ENCODE assay signal across 8 mouse cellular contexts in genomic region chr5:110109991-110110441, GRCm38 (mm10). TPM values are rescaled to one million over a fixed set of nuclear protein-coding genes. Genes with fewer than 3 reads are reported as not detected.
DNase-seq lines count a peak whose midpoint lies in the region; ATAC-seq and TF ChIP-seq lines count a peak whose summit lies in the region.

TSS of gene Zfp605 (plus strand) at chr5:110110092.

- H3K36me3 ChIP-seq in CH12.LX (replicated peaks in 1 of 2; ENCODE audit: control insufficient read depth in 1 of 2, insufficient read depth in 1 of 2, low read length in 1 of 2), result peaks cover 30 to 45% of the 10 kb centered on the region in 2 experiments
- H3K36me3 ChIP-seq in forebrain, embryonic 11.5 days (ENCODE audit: control insufficient read depth, insufficient read depth, low read length), result peaks cover under 1% of the 10 kb centered on the region; the same call in 1 of the 2 replicates
- peaks cover 29% of the 10 kb centered on the region for H3K36me3 ChIP-seq in heart, embryonic 16.5 days (ENCODE audit: control insufficient read depth, insufficient read depth)
- H3K36me3 ChIP-seq in liver, embryonic 13.5 days, result peaks cover 34% of the 10 kb centered on the region
- peaks cover 23% of the 10 kb centered on the region for H3K36me3 ChIP-seq in stomach, embryonic 15.5 days

- H3K9me3 ChIP-seq in CH12.LX (replicated peaks; ENCODE audit: low read length), result no peaks in the 10 kb centered on the region
- no peaks in the 10 kb centered on the region for H3K9me3 ChIP-seq in forebrain, embryonic 11.5 days (ENCODE audit: control insufficient read depth, low read length)
- H3K9me3 ChIP-seq in heart, embryonic 16.5 days (replicated peaks; ENCODE audit: control insufficient read depth, low read length), result no peaks in the 10 kb centered on the region
- H3K9me3 ChIP-seq in liver, embryonic 13.5 days (replicated peaks), result no peaks in the 10 kb centered on the region
- no peaks in the 10 kb centered on the region for H3K9me3 ChIP-seq in stomach, embryonic 15.5 days

- peak within 1 kb of the TSS; percentile 87 to 95 (median 94) for H3K4me3 ChIP-seq in CH12.LX (replicated peaks in 1 of 3; ENCODE audit: low read depth in 2 of 3, low read length in 2 of 3, poor library complexity in 1 of 3)
- peak within 1 kb of the TSS; percentile 61 for H3K4me3 ChIP-seq in forebrain, embryonic 11.5 days (ENCODE audit: low read depth, low read length)
- H3K4me3 ChIP-seq in heart, embryonic 16.5 days (ENCODE audit: low read length), result peak within 1 kb of the TSS; percentile 80
- H3K4me3 ChIP-seq in liver, embryonic 13.5 days (replicated peaks), result peak within 1 kb of the TSS; percentile 70
- H3K4me3 ChIP-seq in stomach, embryonic 15.5 days (replicated peaks), result peak within 1 kb of the TSS; percentile 58

- no peak for TF ChIP-seq CTCF in CH12.LX (conservative IDR thresholded peaks at IDR 0.05 in 1 of 2, IDR thresholded peaks at IDR 0.05 in 1 of 2; ENCODE audit: low read depth in 2 of 2, low read length in 2 of 2)

- peak within 1 kb of the TSS; percentile 39 for H3K9ac ChIP-seq in CH12.LX (ENCODE audit: insufficient read depth, low read depth)
- H3K9ac ChIP-seq in forebrain, embryonic 11.5 days (ENCODE audit: low read length), result peak within 1 kb of the TSS; percentile 64
- peak within 1 kb of the TSS; percentile 77 for H3K9ac ChIP-seq in heart, embryonic 16.5 days (ENCODE audit: low read length)
- peak within 1 kb of the TSS; percentile 76 for H3K9ac ChIP-seq in liver, embryonic 13.5 days
- peak within 1 kb of the TSS; percentile 37; the same call in 1 of the 2 replicates for H3K9ac ChIP-seq in stomach, embryonic 15.5 days

- peak; percentile 59 for ATAC-seq in forebrain, embryonic 11.5 days (replicated peaks; ENCODE audit: low FRiP score)
- ATAC-seq in heart, embryonic 16.5 days (replicated peaks; ENCODE audit: extremely low read depth, insufficient read depth, low FRiP score), result peak; percentile 38
- peak; percentile 34 for ATAC-seq in liver, embryonic 13.5 days (ENCODE audit: low read depth)
- peak; percentile 11 for ATAC-seq in stomach, embryonic 15.5 days (ENCODE audit: insufficient read depth, low FRiP score, low read depth)

- H3K4me2 ChIP-seq in CH12.LX (ENCODE audit: insufficient read depth, low read depth, poor library complexity, severe bottlenecking), result peak within 1 kb of the TSS; percentile 68
- H3K4me2 ChIP-seq in forebrain, embryonic 11.5 days (ENCODE audit: low read depth, low read length, severe bottlenecking), result peak within 1 kb of the TSS; percentile 80
- peak within 1 kb of the TSS; percentile 84 for H3K4me2 ChIP-seq in heart, embryonic 16.5 days (ENCODE audit: low read depth, low read length)
- peak within 1 kb of the TSS; percentile 96 for H3K4me2 ChIP-seq in liver, embryonic 13.5 days
- H3K4me2 ChIP-seq in stomach, embryonic 15.5 days, result peak within 1 kb of the TSS; percentile 80

- in situ Hi-C loops in CH12.LX (cut with MboI; ENCODE audit: low pct_ligation_motif_present, low pct_unique_long_range_greater_than_20kb, low sequenced_read_pairs), result no loop called here

- no peaks in the 10 kb centered on the region for H3K27me3 ChIP-seq in CH12.LX (replicated peaks)
- H3K27me3 ChIP-seq in forebrain, embryonic 11.5 days (ENCODE audit: control insufficient read depth, insufficient read depth, low read length), result no peaks in the 10 kb centered on the region
- no peaks in the 10 kb centered on the region for H3K27me3 ChIP-seq in heart, embryonic 16.5 days (ENCODE audit: control insufficient read depth, insufficient read depth, low read length)
- H3K27me3 ChIP-seq in liver, embryonic 13.5 days, result no peaks in the 10 kb centered on the region
- H3K27me3 ChIP-seq in stomach, embryonic 15.5 days (replicated peaks), result no peaks in the 10 kb centered on the region

- peak; percentile 56; the same call in 1 of the 2 replicates for TF ChIP-seq POLR2A in CH12.LX (IDR thresholded peaks at IDR 0.05; ENCODE audit: low read depth, low read length)

- TF ChIP-seq RAD21 in CH12.LX (IDR thresholded peaks at IDR 0.05; ENCODE audit: low read depth, low read length), result no peak

- TF ChIP-seq EP300 in CH12.LX (IDR thresholded peaks at IDR 0.05; ENCODE audit: low read length), result no peak

- peak within 1 kb of the TSS; percentile 85 for H3K27ac ChIP-seq in CH12.LX (ENCODE audit: insufficient read depth, low read depth)
- H3K27ac ChIP-seq in forebrain, embryonic 11.5 days (ENCODE audit: low read depth, low read length), result peak within 1 kb of the TSS; percentile 63
- H3K27ac ChIP-seq in heart, embryonic 16.5 days (ENCODE audit: low read length), result peak within 1 kb of the TSS; percentile 92
- H3K27ac ChIP-seq in liver, embryonic 13.5 days, result peak within 1 kb of the TSS; percentile 94
- H3K27ac ChIP-seq in stomach, embryonic 15.5 days, result peak within 1 kb of the TSS; percentile 82

- under 1% methylated on average over 12 of the region's 12 CpGs for WGBS in forebrain, embryonic 11.5 days
- WGBS in heart, embryonic 16.5 days, result under 1% methylated on average over 12 of the region's 12 CpGs
- under 1% methylated on average over 12 of the region's 12 CpGs for WGBS in liver, embryonic 13.5 days (ENCODE audit: insufficient replicate concordance)
- 1% methylated on average over 12 of the region's 12 CpGs for WGBS in stomach, embryonic 15.5 days

- H3K4me1 ChIP-seq in CH12.LX (ENCODE audit: control insufficient read depth in 1 of 2, insufficient read depth in 2 of 2), result peaks cover 16 to 27% of the 10 kb centered on the region in 2 experiments
- H3K4me1 ChIP-seq in forebrain, embryonic 11.5 days (replicated peaks; ENCODE audit: control insufficient read depth, insufficient read depth, low read length), result peaks cover 8% of the 10 kb centered on the region; the same call in 1 of the 2 replicates
- H3K4me1 ChIP-seq in heart, embryonic 16.5 days (ENCODE audit: control insufficient read depth, insufficient read depth, low read length), result peaks cover 15% of the 10 kb centered on the region
- H3K4me1 ChIP-seq in liver, embryonic 13.5 days (replicated peaks), result peaks cover 37% of the 10 kb centered on the region
- peaks cover 8% of the 10 kb centered on the region for H3K4me1 ChIP-seq in stomach, embryonic 15.5 days

- dilution Hi-C loops in CH12.LX (cut with MboI; ENCODE audit: extremely low pct_ligation_motif_present, extremely low pct_unique_long_range_greater_than_20kb, low sequenced_read_pairs), result no loop called here

- H3K79me2 ChIP-seq in CH12.LX (replicated peaks; ENCODE audit: control insufficient read depth, extremely low read depth, insufficient read depth, poor library complexity, severe bottlenecking), result peaks cover 18% of the 10 kb centered on the region; the same call in 1 of the 2 replicates

- DNase-seq in CH12.LX (ENCODE audit: extremely low read depth), result peak; percentile 93
- peak; percentile 73 for DNase-seq in c-Kit-positive CD71-negative TER-119-negative erythroid progenitor cells, embryonic 14.5 days (ENCODE audit: low read depth)
- DNase-seq in forebrain, embryonic 11.5 days (ENCODE audit: low spot score), result peak; percentile 90
- DNase-seq in kidney, postnatal 25 days, result peak; percentile 93 to 94
- DNase-seq in liver, embryonic 13.5 days, result peak; percentile 81
- peak; percentile 89 for DNase-seq in neural tube, embryonic 10.5 days (ENCODE audit: extremely low spot score, low spot score)

TF ChIP-seq in CH12.LX, 34 proteins besides CTCF, POLR2A, EP300 and RAD21:
- TF ChIP-seq CHD2 (IDR thresholded peaks at IDR 0.05; ENCODE audit: low read length) (peak; percentile 57; the same call in 1 of the 2 replicates), MAZ (IDR thresholded peaks at IDR 0.05; ENCODE audit: low read depth, low read length) (0 out of 2 replicates have a peak, but pooled peaks have one; percentile 39), KAT2A (IDR thresholded peaks at IDR 0.05; ENCODE audit: insufficient replicate concordance, low read length) (peak; percentile 87; the same call in 1 of the 2 replicates), SIN3A (IDR thresholded peaks at IDR 0.05; ENCODE audit: low read length) (peak; percentile 77), MAFK (IDR thresholded peaks at IDR 0.05; ENCODE audit: insufficient replicate concordance, low read length) (no peak), UBTF (IDR thresholded peaks at IDR 0.05; ENCODE audit: low read depth, low read length) (no peak), HCFC1 (IDR thresholded peaks at IDR 0.05; ENCODE audit: low read depth, low read length) (peak; percentile 92), IRF4 (IDR thresholded peaks at IDR 0.05; ENCODE audit: low read depth, low read length) (peak; percentile 11; the same call in 1 of the 2 replicates), E2F4 (IDR thresholded peaks at IDR 0.05; ENCODE audit: insufficient replicate concordance, low read depth, low read length) (no peak; the same call in 1 of the 2 replicates), ELF1 (IDR thresholded peaks at IDR 0.05; ENCODE audit: low read depth, low read length) (peak; percentile 92), USF1 (IDR thresholded peaks at IDR 0.05; ENCODE audit: low read depth, low read length) (no peak), ETS1 (conservative IDR thresholded peaks at IDR 0.05; ENCODE audit: low read depth, low read length) (no peak; the same call in 1 of the 2 replicates), NELFE (IDR thresholded peaks at IDR 0.05; ENCODE audit: low read depth, low read length) (0 out of 2 replicates have a peak, but pooled peaks have one; percentile 37), MYC (IDR thresholded peaks at IDR 0.05; ENCODE audit: low read depth, low read length) (peak; percentile 69), BHLHE40 (IDR thresholded peaks at IDR 0.05; ENCODE audit: low read depth, low read length) (no peak; the same call in 1 of the 2 replicates), TBP (conservative IDR thresholded peaks at IDR 0.05; ENCODE audit: low read depth, low read length) (peak; percentile 77), GABPA (IDR thresholded peaks at IDR 0.05; ENCODE audit: insufficient replicate concordance, low read depth, low read length) (peak; percentile 37; the same call in 1 of the 2 replicates), MXI1 (IDR thresholded peaks at IDR 0.05; ENCODE audit: low read depth, low read length) (peak; percentile 55), TCF12 (IDR thresholded peaks at IDR 0.05; ENCODE audit: low read depth, low read length) (peak; percentile 51), NRF1 (IDR thresholded peaks at IDR 0.05; ENCODE audit: low read depth, low read length) (peak; percentile 95)

RNA-seq across cellular contexts. Expression of gene Zfp605, which starts in this region (rescaled TPM):
- total RNA-seq in CH12.LX (2012; rRNA removed) (4.3 and 5.9 TPM in 2 replicates), CH12.LX (2014; rRNA removed) (4.2 and 5.3 TPM in 2 replicates)
- 3.6 and 3.9 TPM in 2 replicates for polyA plus RNA-seq in CH12.LX (2012; ENCODE audit: insufficient read length, low read depth)
- 6.3 and 6.4 TPM in 2 replicates for polyA plus RNA-seq in forebrain, embryonic 11.5 days (2014; fragmentation: Nextera tagmentation; extraction: Ambion mirVana)
- polyA plus RNA-seq in heart, embryonic 16.5 days (2015; fragmentation: Nextera tagmentation; extraction: Ambion mirVana), result 2.0 and 2.7 TPM in 2 replicates
- 1.3 and 1.7 TPM in 2 replicates for polyA plus RNA-seq in liver, embryonic 13.5 days (2015; fragmentation: Nextera tagmentation; extraction: Ambion mirVana)
- 5.4 TPM in 2 replicates for polyA plus RNA-seq in stomach, embryonic 15.5 days (2015; fragmentation: Nextera tagmentation; extraction: Ambion mirVana)

Comparison
In these comparisons a context has a peak if more than half of its experiments do, and no peak if none do; other contexts are left out.
1. Peak in every context shown above with its lines: DNase-seq, ATAC-seq, H3K4me3 ChIP-seq and H3K27ac ChIP-seq.